Mouse (Mus musculus) heart, embryonic 13.5 days (tissue): ENCODE measurements around the gene Hist1h2ad. TPM values are rescaled to one million over a fixed set of nuclear protein-coding genes. Genes with fewer than 3 reads are reported as not detected.
"Not testable (repeated sequence)": the region's sequence is repeated elsewhere in the genome, so short reads cannot be mapped to it uniquely, and the experiment has no call there.

Experiments
- ATAC-seq: fragments of 200-750 bp; cut with Nextera tagmentation; 2 replicates; pipeline ENCODE4 v1.8.0; 2017; ENCODE audit warnings: moderate TSS enrichment; ENCODE audit not compliant: insufficient number of reproducible peaks, low FRiP score, low TSS enrichment; ENCODE audit errors: extremely low read depth
- H3K27ac ChIP-seq: fragments of 300-500 bp; sonication (generic); replicated peaks from 2 replicates; pipeline ENCODE4 v1.5.1; 2015; ENCODE audit warnings: moderate library complexity, mild to moderate bottlenecking, inconsistent platforms
- H3K27me3 ChIP-seq: fragments of 300-500 bp; sonication (generic); replicated peaks from 2 replicates; pipeline ENCODE4 v1.6.1; 2015; ENCODE audit warnings: mild to moderate bottlenecking, inconsistent platforms
- H3K36me3 ChIP-seq: fragments of 300-500 bp; sonication (generic); 2 replicates; pipeline ENCODE4 v1.6.1; 2015; ENCODE audit warnings: mild to moderate bottlenecking, inconsistent platforms
- H3K4me1 ChIP-seq: fragments of 300-500 bp; sonication (generic); 2 replicates; pipeline ENCODE4 v1.6.1; 2015; ENCODE audit warnings: inconsistent platforms
- H3K4me2 ChIP-seq: fragments of 300-500 bp; sonication (generic); 2 replicates; pipeline ENCODE4 v1.6.1; 2015; ENCODE audit warnings: inconsistent platforms, mild to moderate bottlenecking, moderate library complexity
- H3K4me3 ChIP-seq: fragments of 300-500 bp; sonication (generic); 2 replicates; pipeline ENCODE4 v1.5.1; 2015; ENCODE audit warnings: moderate library complexity, mild to moderate bottlenecking, inconsistent platforms
- H3K9ac ChIP-seq: fragments of 300-500 bp; sonication (generic); 2 replicates; pipeline ENCODE4 v1.6.1; 2015; ENCODE audit warnings: inconsistent platforms, mild to moderate bottlenecking, moderate library complexity
- H3K9me3 ChIP-seq: fragments of 300-500 bp; sonication (generic); 2 replicates; pipeline ENCODE4 v1.6.1; 2016; ENCODE audit warnings: inconsistent platforms
- WGBS: fragments of 180-500 bp; shearing (Covaris S2); methylation state at CpG from one replicate; pipeline ENCODE4 v1.1.7; 2015; ENCODE audit warnings: mixed read lengths; 5-methylcytosine and 5-hydroxymethylcytosine counted together
- polyA plus RNA-seq: library from polyadenylated mRNA; unstranded; fragments of >200 nt; fragmentation: Nextera tagmentation; extraction: Ambion mirVana; gene quantifications from 2 replicates; pipeline ENCODE4 v1.2.1, GENCODE M21; 2015

The Hist1h2ad gene
- polyA plus RNA-seq, 1 experiment from 2014 or later, result 0.60 TPM

- no peaks in the 10 kb centered on the region for H3K9me3 ChIP-seq
These were observed 19.0 kb upstream of the Hist1h2ad start for GRCm38 (mm10) chr13:23554925-23555838.

GRCm38 (mm10) chr13:23555839-23556416, 18.3 kb upstream of the Hist1h2ad start:
- Histone ChIP-seq H3K4me1 (peaks cover 26% of the 10 kb centered on the region), H3K36me3 (no peaks in the 10 kb centered on the region), H3K27me3 (no peaks in the 10 kb centered on the region), H3K4me2 (peak overlapping the region; percentile 99), H3K9me3 (no peaks in the 10 kb centered on the region), H3K9ac (peak overlapping the region; percentile 96), H3K27ac (peak overlapping the region; percentile 98), H3K4me3 (peak overlapping the region; percentile 69)
- WGBS, result under 1% methylated on average over 18 of the region's 18 CpGs
- ATAC-seq, result peak; percentile 66

More at GRCm38 (mm10) chr13:23554925-23555838, 19.0 kb upstream of the Hist1h2ad start:
- peak; percentile 73 for ATAC-seq
- Histone ChIP-seq H3K4me2 (peak overlapping the region; percentile 99), H3K9ac (peak overlapping the region; percentile 96), H3K27me3 (no peaks in the 10 kb centered on the region), H3K4me3 (peak overlapping the region; percentile 69), H3K36me3 (no peaks in the 10 kb centered on the region), H3K27ac (peak overlapping the region; percentile 98), H3K4me1 (peaks cover 29% of the 10 kb centered on the region)
- WGBS, result under 1% methylated on average over 54 of the region's 54 CpGs

DNA sequence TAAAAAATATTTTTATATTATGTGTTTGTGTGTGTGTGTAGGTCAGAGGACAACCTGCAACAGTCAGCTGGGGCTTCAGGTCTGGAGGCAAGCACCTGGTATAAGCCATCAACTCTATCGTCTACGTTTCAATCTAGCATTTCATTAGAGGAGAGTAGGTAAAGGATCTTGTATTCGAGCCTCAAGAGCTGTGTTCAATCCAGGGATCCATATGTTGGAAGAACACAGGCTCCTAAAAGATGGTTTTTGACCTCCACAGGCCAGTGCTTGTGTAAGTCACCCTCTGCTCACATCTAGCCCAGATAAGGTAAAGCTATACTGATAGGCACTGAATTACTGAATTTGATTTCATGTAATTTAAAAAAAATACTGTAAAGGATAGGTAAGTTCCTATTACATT, 17.3 kb upstream of the Hist1h2ad start:
- Histone ChIP-seq H3K27me3 (no peaks in the 10 kb centered on the region), H3K4me1 (peaks cover 24% of the 10 kb centered on the region), H3K27ac (peak overlapping the region; percentile 59), H3K4me2 (peak overlapping the region; percentile 99), H3K4me3 (no peak overlapping the region), H3K9ac (peak overlapping the region; percentile 45; the same call in 1 of the 2 replicates), H3K36me3 (no peaks in the 10 kb centered on the region), H3K9me3 (no peaks in the 10 kb centered on the region)
- no peak for ATAC-seq
- WGBS, result 55% methylated on average over 3 of the region's 3 CpGs

GRCm38 (mm10) chr13:23560699-23561098, 13.5 kb upstream of the Hist1h2ad start:
- not testable (repeated sequence) for H3K4me3 ChIP-seq, H3K27me3 ChIP-seq, H3K9me3 ChIP-seq, ATAC-seq, H3K36me3 ChIP-seq, H3K4me1 ChIP-seq, H3K9ac ChIP-seq
- Histone ChIP-seq H3K27ac (peak overlapping the region; percentile 42; the same call in 1 of the 2 replicates), H3K4me2 (peak overlapping the region; percentile 42)
- WGBS, result 26% methylated on average over 2 of the region's 2 CpGs

DNA sequence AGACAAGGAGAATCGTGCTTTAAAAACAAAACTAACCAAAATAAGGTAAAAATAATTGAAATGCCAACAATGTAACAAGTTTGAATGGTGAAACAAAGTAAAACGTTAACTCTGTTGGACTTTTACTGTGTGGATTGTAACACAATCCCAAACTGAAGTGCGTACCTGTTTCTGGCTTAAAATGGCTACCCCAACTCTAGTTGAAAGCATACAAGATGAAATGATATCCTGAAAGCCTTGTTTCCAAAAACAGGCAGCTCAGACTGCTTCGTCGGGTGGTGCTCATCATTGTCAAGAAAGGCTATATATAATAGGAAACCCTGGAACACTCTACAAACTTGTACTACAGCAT, 12.7 kb upstream of the Hist1h2ad start:
- H3K27me3 ChIP-seq, result not testable (repeated sequence)
- peak overlapping the region; percentile 94 for H3K27ac ChIP-seq

GRCm38 (mm10) chr13:23561883-23562659, 12.1 kb upstream of the Hist1h2ad start, which contains the start of gene Hist1h3e:
Gene Hist1h3e, minus strand, starts transcription at chr13:23562369.
- Histone ChIP-seq H3K4me3 (peak within 1 kb of the TSS; percentile 53), H3K27ac (peak within 1 kb of the TSS; percentile 94), H3K9ac (peak within 1 kb of the TSS; percentile 80), H3K4me2 (peak within 1 kb of the TSS; percentile 78)
- not testable (repeated sequence) for H3K9me3 ChIP-seq, H3K36me3 ChIP-seq, H3K27me3 ChIP-seq, H3K4me1 ChIP-seq
- ATAC-seq, result peak; percentile 77; the same call in 1 of the 2 replicates
- WGBS, result under 1% methylated on average over 55 of the region's 67 CpGs

More for the DNA sequence above, 12.7 kb upstream of the Hist1h2ad start:
- Histone ChIP-seq H3K4me2 (peak overlapping the region; percentile 78), H3K4me3 (peak overlapping the region; percentile 53), H3K9ac (peak overlapping the region; percentile 80)
- H3K4me1 ChIP-seq, ATAC-seq, H3K36me3 ChIP-seq, H3K9me3 ChIP-seq: not testable (repeated sequence)
- 0% methylated on average over 2 of the region's 5 CpGs for WGBS

DNA sequence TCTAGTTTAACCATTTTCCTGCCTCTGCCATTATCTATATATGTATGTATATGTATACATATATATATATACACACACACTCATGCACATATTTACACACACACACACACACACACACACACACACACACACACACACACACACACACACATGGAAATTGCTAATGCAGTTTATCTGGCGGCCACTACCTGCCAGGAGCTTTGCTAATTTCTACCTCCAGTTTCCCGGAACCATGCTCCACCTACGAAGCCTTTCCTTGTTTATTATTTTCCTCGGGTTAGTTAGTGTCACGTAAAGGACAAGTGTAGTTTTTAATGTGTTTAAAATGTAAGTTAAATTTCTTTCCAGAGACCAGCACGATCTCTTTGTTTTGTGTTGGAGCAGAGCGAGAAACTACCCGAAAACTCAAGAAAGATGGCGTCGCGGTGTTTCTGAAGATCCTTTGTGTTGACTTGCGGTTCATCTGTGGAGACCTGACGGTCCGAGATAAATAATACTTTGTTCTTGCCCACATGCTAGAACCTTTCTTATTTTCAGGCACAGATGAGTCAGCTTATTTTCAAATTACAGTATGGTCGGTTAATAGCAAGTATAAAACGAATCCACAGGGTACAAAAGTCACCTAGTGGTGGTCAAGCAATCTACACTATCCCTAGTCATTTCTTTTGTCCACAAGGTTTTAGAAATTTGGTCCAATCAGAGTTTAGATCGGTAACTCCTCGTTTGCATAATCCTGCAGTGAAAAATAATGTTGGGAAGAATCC, 11.3 kb upstream of the Hist1h2ad start:
- Histone ChIP-seq H3K9me3 (no peaks in the 10 kb centered on the region), H3K4me2 (peak overlapping the region; percentile 78), H3K9ac (peak overlapping the region; percentile 77), H3K27ac (peak overlapping the region; percentile 94), H3K4me3 (peak overlapping the region; percentile 53), H3K36me3 (no peaks in the 10 kb centered on the region), H3K4me1 (peaks cover 3% of the 10 kb centered on the region; the same call in 1 of the 2 replicates), H3K27me3 (no peaks in the 10 kb centered on the region)
- no peak for ATAC-seq
- WGBS, result 3% methylated on average over 18 of the region's 18 CpGs

DNA sequence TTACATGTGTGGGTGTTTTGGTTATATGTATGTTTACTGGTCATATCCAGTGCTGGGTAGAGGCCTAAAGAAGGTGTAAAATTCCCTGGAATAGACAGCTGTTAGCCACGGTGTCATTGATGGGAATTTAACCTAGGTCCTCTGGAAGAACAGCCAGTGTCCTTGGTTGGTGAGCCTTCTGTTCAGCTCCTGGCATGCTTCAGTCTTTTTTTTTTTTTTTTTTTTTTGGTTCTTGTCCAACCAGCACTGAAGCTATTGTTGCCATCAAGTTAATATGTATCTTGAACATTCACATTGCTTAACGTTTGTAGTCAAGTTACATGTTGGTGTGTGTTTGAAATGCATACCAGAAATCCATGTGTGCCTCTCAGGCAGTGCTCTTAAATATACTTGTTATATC, 9.7 kb upstream of the Hist1h2ad start:
- Histone ChIP-seq H3K36me3 (no peaks in the 10 kb centered on the region), H3K27ac (no peak overlapping the region), H3K4me1 (peaks cover 4% of the 10 kb centered on the region; the same call in 1 of the 2 replicates), H3K4me3 (no peak overlapping the region), H3K27me3 (no peaks in the 10 kb centered on the region), H3K4me2 (no peak overlapping the region), H3K9me3 (no peaks in the 10 kb centered on the region), H3K9ac (no peak overlapping the region)
- no peak for ATAC-seq
- WGBS, result 82% methylated on average over 2 of the region's 2 CpGs

DNA sequence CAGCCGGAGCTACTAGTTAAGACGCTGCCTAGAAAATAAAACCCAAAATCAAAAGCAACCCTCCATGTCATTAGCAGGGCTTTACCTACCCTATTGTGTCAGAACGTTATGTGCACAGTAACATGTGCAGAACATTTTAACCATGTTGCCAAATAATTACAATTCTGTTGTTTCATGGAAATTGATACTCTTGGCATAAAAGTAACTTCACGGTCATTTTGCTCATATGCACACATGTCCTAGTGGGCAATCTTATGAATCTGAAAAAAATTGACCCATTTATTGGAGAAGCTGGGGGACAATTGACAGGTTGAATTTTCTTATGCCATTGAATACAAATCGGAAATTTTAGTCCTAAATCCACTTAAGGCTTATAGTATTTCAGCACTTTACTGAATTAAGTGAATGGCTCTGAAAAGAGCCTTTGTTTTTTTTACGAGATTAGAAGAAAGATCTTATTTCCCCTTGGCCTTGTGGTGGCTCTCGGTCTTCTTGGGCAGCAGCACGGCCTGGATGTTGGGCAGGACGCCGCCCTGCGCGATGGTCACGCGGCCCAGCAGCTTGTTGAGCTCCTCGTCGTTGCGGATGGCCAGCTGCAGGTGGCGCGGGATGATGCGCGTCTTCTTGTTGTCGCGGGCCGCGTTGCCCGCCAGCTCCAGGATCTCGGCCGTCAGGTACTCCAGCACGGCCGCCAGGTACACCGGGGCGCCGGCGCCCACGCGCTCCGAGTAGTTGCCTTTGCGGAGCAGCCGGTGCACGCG, 3.7 kb upstream of the Hist1h2ad start:
- not testable (repeated sequence) for H3K9me3 ChIP-seq, H3K27me3 ChIP-seq, H3K36me3 ChIP-seq, ATAC-seq
- 3% methylated on average over 25 of the region's 41 CpGs for WGBS
- H3K4me3 ChIP-seq, result peak overlapping the region; percentile 57
- H3K27ac ChIP-seq, result peak overlapping the region; percentile 96
- peaks cover 29% of the 10 kb centered on the region for H3K4me1 ChIP-seq
- H3K4me2 ChIP-seq, result peak overlapping the region; percentile 80
- peak overlapping the region; percentile 80 for H3K9ac ChIP-seq

DNA sequence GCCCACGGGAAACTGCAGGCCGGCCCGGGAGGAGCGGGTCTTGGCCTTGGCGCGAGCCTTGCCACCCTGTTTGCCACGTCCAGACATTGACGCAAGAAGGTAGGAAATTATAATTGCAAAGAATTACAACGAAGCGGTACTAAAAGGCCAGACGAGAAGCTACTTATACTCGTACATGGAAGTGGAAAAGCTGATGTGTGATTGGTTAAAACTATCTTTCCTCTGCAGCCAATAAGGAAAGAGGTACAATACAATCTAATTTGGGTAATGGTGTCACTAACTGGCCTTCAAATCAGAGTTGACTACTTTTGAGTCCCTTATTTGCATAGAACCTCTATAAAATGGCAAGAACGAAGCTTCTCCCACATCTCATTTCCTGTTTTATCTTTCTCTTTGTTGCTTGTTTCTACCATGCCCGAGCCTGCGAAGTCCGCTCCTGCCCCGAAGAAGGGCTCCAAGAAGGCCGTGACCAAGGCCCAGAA, 3.1 kb upstream of the Hist1h2ad start, which contains the start of the genes Hist1h2ae and Hist1h2bg:
TSS of gene Hist1h2ae (minus strand) at position 199 of the 482 bp plus-strand sequence.
TSS of gene Hist1h2bg (plus strand) at position 375 of the 482 bp plus-strand sequence.
- H3K4me3 ChIP-seq, result peak within 1 kb of the TSS; percentile 57
- H3K4me1 ChIP-seq, result peaks cover 31% of the 10 kb centered on the region
- no peaks in the 10 kb centered on the region for H3K36me3 ChIP-seq
- peak within 1 kb of the TSS; percentile 89 for H3K9ac ChIP-seq
- peak within 1 kb of the TSS; percentile 96 for H3K27ac ChIP-seq
- H3K4me2 ChIP-seq, result peak within 1 kb of the TSS; percentile 80
- no peaks in the 10 kb centered on the region for H3K27me3 ChIP-seq
- H3K9me3 ChIP-seq, result no peaks in the 10 kb centered on the region
- ATAC-seq, result peak; percentile 78
- whole genome bisulfite sequencing, result under 1% methylated on average over 18 of the region's 18 CpGs
